Mouse (Mus musculus) cerebellum, adult 2 months (tissue): ENCODE results near the gene Atp8b3.

Experiments used
- CTCF ChIP-seq: fragments of 200-500 bp; IDR thresholded peaks from 2 replicates; pipeline ENCODE4 v1.5.1; 2011; ENCODE audit warnings: low read depth, mild to moderate bottlenecking, control low read depth, low read length, moderate library complexity, borderline replicate concordance; ENCODE audit not compliant: insufficient read depth
- POLR2A ChIP-seq: fragments of 200-500 bp; IDR thresholded peaks from 2 replicates; pipeline ENCODE4 v1.6.1; 2011; ENCODE audit warnings: low read length, control low read depth, borderline replicate concordance; ENCODE audit not compliant: insufficient read depth

DNA sequence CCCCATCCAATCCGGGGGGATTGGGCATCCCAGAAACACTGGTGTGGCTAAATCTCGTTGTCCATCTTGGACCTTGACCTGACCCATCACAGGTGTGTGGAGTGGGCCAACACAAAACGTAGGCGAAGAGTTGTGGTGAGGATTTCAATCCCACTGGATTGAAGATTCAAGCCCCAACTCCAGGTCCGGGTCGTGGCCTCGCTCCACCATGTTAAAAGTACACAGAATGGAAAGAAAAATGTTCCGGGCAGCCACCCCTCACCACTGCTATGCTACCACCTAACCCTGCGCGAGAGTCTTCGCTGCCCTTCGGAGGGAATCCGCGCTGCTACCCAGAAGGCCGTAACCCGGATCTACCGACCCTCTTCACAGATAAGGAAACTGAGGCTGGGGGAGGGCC is 37.0 kb upstream of the Atp8b3 start:
- TF ChIP-seq CTCF (no peak), POLR2A (no peak)
